In the genomic region with DNA sequence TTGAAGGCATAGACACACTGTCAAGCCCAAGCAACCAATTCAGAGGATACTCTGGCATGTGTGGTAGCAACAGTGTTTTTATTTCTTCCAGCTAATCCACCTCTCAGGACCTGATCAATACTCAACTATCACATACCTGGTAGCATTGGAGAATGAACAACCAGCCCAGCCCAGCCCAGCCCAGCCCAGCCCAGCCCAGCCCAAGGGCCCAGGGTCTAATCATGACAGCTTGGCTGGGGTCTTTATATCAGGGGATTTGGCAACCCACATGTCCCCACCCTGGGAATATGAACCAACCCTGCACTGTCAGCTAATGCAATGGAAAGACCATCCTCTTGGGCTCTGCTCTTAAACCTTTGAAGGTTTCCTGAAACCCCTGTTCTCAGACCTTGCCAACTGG, we compare ENCODE assay signal across 21 mouse cellular contexts.
"Had no signal": no experiment of that assay in that cellular context is flagged by ENCODE, and none has a peak within 500 bp of the region (broad histone marks: within the 10 kb centered on the region; RNA-seq: fewer than 3 reads in every experiment).

No protein-coding gene starts in this region.

- H3K36me3 ChIP-seq: lung, embryonic 15.5 days; midbrain, embryonic 12.5 days; neural tube, embryonic 13.5 days; neural tube, embryonic 15.5 days had no signal

- H3K9me3 ChIP-seq: lung, embryonic 15.5 days; midbrain, embryonic 12.5 days; neural tube, embryonic 13.5 days; neural tube, embryonic 15.5 days had no signal

- H3K4me2 ChIP-seq: lung, embryonic 15.5 days; midbrain, embryonic 12.5 days; neural tube, embryonic 13.5 days; neural tube, embryonic 15.5 days had no signal

- DNase-seq: lung, adult 2 months; lung, postnatal 14 days; lung, postnatal 36 days; midbrain, embryonic 14.5 days; retina, postnatal 1 day; right cerebral cortex, adult 18-20 months; right cerebral cortex, postnatal 25 days; right cerebral cortex, postnatal 4 days; spleen, adult 18-20 months; thymus, adult 18-20 months; thymus, postnatal 14 days; thymus, postnatal 36 days had no signal

- ATAC-seq: lung, postnatal 0 days; midbrain, embryonic 16.5 days had no signal

- H3K9ac ChIP-seq: lung, embryonic 15.5 days; midbrain, embryonic 12.5 days; neural tube, embryonic 13.5 days; neural tube, embryonic 15.5 days had no signal

- H3K27ac ChIP-seq: lung, embryonic 15.5 days; macrophage; midbrain, embryonic 12.5 days; neural tube, embryonic 13.5 days; neural tube, embryonic 15.5 days had no signal

- H3K4me3 ChIP-seq: lung, embryonic 15.5 days; megakaryocyte, embryonic 14.5 days; midbrain, embryonic 12.5 days; myocyte; neural tube, embryonic 13.5 days; neural tube, embryonic 15.5 days had no signal

- H3K4me1 ChIP-seq: lung, embryonic 15.5 days; midbrain, embryonic 12.5 days; neural tube, embryonic 13.5 days; neural tube, embryonic 15.5 days had no signal

- H3K27me3 ChIP-seq: lung, embryonic 15.5 days; midbrain, embryonic 12.5 days; neural tube, embryonic 13.5 days; neural tube, embryonic 15.5 days had no signal
